Mouse (Mus musculus): ENCODE measurements around the gene 4930449I24Rik. TPM values are rescaled to one million over a fixed set of nuclear protein-coding genes. Genes with fewer than 3 reads are reported as not detected.
"Not testable (repeated sequence)": the region's sequence is repeated elsewhere in the genome, so short reads cannot be mapped to it uniquely, and the experiment has no call there.

Gene 4930449I24Rik
- not detected for polyA plus RNA-seq (2017; shearing (Covaris generic))

DNA sequence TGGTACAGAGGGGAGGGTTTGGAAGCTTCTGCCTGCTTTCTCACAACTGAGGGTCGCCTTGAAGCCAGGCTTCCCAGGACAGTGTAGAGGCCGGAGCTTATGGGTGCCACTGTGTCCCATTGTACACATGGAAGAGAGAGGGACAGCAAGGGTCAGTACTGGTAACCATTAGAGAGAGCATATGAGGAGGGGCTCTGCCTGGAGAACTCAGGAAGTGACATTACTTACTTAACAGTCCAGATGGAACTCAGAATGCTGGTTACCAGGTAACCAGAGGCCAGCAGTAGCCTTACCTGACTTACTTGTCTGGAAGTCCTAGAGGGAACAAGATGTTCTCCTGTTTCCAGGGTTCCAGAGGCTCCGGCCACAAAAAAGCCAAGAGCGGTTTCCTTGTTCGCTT lies at the start of gene 4930449I24Rik:
4930449I24Rik (plus strand) TSS at position 301 of the 400 bp plus-strand sequence.
- not testable (repeated sequence) for ATAC-seq

DNA sequence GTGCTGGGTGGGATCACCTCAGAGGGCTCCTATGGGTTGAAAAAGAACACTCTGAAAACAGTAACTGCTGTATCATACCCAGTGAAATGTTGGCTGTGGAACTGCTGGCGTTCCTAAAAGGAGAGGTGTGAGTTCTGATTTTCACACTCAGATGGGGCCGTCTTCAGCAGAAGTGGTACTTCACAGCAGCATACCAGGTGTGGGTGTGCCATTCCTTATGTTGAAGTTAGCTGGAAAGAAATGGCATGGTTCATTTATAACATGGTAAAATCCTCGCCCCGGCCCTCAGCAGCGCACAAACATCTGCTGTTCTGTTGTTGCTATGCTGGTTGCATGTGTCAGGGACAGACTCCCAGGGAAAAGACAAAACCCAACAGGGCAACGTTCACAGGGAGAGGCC lies 48.6 kb upstream of the 4930449I24Rik start:
- no peak for ATAC-seq

DNA sequence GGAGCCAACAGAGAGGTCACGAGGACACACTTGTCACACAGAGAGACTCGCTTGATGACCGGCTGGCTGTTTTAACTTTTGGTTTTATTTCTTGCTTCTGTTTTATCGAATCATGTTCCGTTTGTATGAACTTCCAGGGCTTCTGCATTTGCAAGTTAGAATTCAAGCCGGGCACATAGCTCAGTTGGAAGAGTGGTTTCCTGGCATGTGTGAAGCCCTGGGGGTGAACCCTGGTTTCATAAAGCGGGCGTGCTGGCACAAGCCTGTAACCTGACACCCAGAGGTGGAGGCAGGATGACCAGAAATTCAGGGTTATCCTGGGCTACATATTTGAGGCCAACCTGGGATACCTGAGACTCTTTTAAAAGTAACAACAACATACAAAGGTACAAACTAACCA lies 40.6 kb upstream of the 4930449I24Rik start:
- no peak for ATAC-seq

DNA sequence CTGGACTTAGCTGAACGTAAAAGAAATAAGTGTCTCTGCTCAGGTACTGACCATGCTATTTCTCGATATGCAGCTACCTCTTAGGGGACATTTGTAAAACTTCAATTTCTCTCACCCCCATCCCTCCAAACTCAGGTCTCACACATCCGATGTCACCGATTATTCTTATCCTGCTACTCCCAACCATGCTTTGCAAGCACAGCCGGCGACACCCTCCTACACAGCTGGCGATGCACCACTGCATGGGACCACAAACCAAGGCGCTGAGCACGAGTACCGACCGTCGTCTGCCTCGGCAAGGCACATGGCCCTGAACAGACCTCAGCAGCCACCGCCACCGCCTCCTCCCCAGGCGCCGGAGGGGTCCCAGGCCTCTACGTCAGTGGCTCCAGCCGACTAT lies 35.5 kb upstream of the 4930449I24Rik start:
- no peak for ATAC-seq

DNA sequence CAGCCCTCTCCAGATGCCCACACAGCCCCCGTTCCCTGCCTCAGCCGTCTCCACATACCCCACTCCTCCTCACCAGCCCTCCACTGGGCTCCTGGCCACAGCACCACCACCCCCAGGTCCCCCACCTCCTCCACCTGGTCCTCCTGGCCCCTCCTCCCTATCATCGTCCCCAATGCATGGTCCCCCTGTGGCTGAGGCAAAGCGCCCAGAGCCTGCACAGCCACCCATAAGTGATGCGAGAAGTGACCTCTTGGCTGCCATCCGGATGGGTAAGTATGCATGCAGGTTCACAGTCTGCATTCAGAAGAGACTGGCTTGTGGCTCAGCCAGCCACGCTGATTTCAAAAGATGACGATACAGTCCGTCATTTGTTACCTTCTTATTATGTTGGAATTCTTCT lies 33.9 kb upstream of the 4930449I24Rik start:
- no peak for ATAC-seq

DNA sequence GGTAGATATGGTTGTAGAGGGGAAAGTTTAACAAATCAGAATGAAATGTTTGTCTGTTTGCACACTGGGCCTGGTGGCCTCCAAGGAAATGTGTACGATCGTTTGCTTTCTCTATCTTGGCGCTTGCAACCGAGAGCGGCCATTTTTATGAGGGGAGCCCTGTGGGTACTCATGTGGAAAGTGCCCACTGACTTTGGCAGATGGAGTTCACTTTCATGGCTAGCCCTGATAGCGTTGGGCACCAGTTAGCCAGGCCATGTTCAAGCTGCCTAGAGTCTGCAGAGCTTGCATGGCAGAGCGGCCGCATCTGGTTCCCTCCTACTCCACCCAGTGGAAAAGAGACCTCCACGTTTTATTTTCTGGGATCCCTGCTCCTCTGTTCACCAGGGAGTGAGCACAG lies 31.4 kb upstream of the 4930449I24Rik start:
- ATAC-seq: no peak

DNA sequence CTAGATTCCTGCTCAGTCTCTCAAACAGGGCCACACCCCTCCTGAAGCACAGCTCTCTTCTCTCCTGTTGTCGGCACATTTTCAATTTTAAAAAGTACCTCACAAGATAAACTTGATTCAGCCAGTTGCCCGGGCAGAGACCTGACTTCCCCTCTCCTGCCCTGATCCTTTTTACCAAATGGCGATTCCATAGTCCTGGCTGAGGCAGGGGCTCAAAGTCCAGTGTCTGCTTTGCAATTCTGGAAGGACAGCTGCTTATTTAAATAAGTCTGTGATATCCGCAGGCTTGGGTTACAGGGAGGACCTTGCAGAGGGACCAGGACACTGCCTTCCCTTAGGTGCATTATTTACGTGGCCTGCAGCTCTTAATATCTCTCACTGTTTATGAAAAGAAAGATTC lies 30.9 kb upstream of the 4930449I24Rik start:
- ATAC-seq: no peak

DNA sequence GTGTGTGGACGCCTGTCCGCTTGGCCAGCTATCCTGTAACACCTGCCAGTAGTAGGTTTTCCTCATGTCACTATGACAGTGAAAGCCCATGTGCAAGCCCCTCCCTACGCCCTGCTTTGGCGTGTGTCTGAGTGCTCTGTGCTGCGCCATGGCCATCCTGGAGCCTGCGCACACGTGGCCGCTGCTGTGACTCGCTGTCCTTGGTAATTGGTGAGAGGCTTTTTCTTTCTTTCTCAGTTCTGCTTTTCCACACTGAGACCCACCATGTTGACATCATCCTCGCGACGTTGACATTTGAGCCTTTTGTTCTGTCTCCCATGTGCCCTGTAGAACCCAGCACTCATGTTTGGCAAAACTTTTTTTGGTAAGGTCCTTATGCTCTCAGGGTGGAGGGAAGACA lies 30.4 kb upstream of the 4930449I24Rik start:
- ATAC-seq: no peak

DNA sequence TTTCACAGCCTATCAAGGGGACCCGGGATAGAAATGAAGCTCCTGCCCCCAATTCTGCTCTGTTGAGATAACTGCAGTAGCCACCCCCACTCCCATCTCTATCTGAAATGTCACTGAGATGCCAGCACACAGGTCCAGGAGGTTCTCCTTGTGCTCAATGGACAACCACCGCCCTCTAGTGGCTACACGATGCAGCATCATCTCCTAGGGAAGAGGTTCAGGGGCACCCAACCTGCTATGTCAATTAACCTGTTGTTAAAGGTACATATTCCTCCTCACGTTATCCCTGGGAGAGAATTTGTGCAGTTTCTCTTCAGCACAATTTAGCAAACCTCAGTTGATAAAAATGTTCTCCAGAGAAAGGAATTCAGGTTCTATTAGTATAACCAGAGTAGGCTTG lies 22.6 kb upstream of the 4930449I24Rik start:
- ATAC-seq: not testable (repeated sequence)

DNA sequence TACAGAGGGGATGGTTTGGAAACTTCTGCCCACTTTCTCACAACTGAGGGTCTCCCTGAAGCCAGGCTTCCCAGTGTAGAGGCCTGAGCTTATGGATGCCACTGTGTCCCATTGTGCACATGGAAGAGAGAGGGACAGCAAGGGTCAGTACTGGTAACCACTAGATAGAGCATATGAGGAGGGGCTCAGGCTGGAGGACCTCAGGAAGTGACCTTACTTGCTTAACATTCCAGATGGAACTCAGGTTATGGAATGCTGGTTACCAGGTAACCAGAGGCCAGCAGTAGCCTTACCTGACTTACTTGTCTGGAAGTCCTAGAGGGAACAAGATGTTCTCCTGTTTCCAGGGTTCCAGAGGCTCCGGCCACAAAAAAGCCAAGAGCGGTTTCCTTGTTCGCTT lies 20.5 kb upstream of the 4930449I24Rik start, which contains the start of gene Gm6408:
Gm6408 (plus strand) TSS at position 301 of the 400 bp plus-strand sequence.
- not testable (repeated sequence) for ATAC-seq

DNA sequence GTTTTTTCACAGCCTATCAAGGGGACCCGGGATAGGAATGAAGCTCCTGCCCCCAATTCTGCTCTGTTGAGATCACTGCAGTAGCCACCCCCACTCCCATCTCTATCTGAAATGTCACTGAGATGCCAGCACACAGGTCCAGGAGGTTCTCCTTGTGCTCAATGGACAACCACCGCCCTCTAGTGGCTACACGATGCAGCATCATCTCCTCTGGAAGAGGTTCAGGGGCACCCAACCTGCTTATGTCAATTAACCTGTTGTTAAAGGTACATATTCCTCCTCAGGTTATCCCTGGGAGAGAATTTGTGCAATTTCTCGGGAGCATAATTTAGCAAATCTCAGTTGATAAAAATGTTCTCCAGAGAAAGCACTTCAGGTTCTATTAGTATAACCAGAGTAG lies 13.2 kb upstream of the 4930449I24Rik start:
- ATAC-seq: not testable (repeated sequence)

DNA sequence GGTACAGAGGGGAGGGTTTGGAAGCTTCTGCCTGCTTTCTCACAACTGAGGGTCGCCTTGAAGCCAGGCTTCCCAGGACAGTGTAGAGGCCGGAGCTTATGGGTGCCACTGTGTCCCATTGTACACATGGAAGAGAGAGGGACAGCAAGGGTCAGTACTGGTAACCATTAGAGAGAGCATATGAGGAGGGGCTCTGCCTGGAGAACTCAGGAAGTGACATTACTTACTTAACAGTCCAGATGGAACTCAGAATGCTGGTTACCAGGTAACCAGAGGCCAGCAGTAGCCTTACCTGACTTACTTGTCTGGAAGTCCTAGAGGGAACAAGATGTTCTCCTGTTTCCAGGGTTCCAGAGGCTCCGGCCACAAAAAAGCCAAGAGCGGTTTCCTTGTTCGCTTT lies 11.1 kb upstream of the 4930449I24Rik start, which contains the start of gene Gm6370:
Gm6370 (plus strand) TSS at position 301 of the 400 bp plus-strand sequence.
- ATAC-seq: not testable (repeated sequence)

DNA sequence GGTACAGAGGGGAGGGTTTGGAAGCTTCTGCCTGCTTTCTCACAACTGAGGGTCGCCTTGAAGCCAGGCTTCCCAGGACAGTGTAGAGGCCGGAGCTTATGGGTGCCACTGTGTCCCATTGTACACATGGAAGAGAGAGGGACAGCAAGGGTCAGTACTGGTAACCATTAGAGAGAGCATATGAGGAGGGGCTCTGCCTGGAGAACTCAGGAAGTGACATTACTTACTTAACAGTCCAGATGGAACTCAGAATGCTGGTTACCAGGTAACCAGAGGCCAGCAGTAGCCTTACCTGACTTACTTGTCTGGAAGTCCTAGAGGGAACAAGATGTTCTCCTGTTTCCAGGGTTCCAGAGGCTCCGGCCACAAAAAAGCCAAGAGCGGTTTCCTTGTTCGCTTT lies 11.6 kb downstream of the 4930449I24Rik start, which contains the start of gene Gm3402:
Gm3402 (plus strand) TSS at position 301 of the 400 bp plus-strand sequence.
- not testable (repeated sequence) for ATAC-seq

DNA sequence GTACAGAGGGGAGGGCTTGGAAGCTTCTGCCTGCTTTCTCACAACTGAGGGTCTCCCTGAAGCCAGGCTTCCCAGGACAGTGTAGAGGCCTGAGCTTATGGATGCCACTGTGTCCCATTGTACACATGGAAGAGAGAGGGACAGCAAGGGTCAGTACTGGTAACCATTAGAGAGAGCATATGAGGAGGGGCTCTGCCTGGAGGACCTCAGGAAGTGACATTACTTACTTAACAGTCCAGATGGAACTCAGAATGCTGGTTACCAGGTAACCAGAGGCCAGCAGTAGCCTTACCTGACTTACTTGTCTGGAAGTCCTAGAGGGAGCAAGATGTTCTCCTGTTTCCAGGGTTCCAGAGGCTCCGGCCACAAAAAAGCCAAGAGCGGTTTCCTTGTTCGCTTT lies 23.3 kb downstream of the 4930449I24Rik start, which contains the start of gene Gm3404:
Gm3404 (plus strand) TSS at position 301 of the 400 bp plus-strand sequence.
- ATAC-seq: not testable (repeated sequence)

DNA sequence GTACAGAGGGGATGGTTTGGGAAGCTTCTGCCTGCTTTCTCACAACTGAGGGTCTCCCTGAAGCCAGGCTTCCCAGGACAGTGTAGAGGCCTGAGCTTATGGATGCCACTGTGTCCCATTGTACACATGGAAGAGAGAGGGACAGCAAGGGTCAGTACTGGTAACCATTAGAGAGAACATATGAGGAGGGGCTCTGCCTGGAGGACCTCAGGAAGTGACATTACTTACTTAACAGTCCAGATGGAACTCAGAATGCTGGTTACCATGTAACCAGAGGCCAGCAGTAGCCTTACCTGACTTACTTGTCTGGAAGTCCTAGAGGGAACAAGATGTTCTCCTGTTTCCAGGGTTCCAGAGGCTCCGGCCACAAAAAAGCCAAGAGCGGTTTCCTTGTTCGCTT lies 35.1 kb downstream of the 4930449I24Rik start, which contains the start of gene Gm3409:
Gm3409 (plus strand) TSS at position 301 of the 400 bp plus-strand sequence.
- not testable (repeated sequence) for ATAC-seq

Other genes with a start within 250 kb of the 4930449I24Rik start
- gene Wasf3, start 117.4 kb upstream of the 4930449I24Rik start, polyA plus RNA-seq (2017; shearing (Covaris generic)): not detected
- not detected for gene Gm6408, start 20.4 kb upstream of the 4930449I24Rik start, polyA plus RNA-seq (2017; shearing (Covaris generic))
- not detected for gene Gm6370, start 11.0 kb upstream of the 4930449I24Rik start, polyA plus RNA-seq (2017; shearing (Covaris generic))
- gene Gm3402, start 11.7 kb downstream of the 4930449I24Rik start, polyA plus RNA-seq (2017; shearing (Covaris generic)): not detected
- not detected for gene Gm3404, start 23.4 kb downstream of the 4930449I24Rik start, polyA plus RNA-seq (2017; shearing (Covaris generic))
- gene Gm3409, start 35.2 kb downstream of the 4930449I24Rik start, polyA plus RNA-seq (2017; shearing (Covaris generic)): not detected
- gene Gm3415, start 53.7 kb downstream of the 4930449I24Rik start, polyA plus RNA-seq (2017; shearing (Covaris generic)): not detected
- gene Gpr12, start 82.8 kb downstream of the 4930449I24Rik start, polyA plus RNA-seq (2017; shearing (Covaris generic)): not detected

Data from activated CD4-positive, CD25-positive, alpha-beta regulatory T cell, adult 4 months (primary cell).